Mouse (Mus musculus) adrenal gland, postnatal 4 days (tissue): ENCODE data around the gene Glce. TPM values are rescaled to one million over a fixed set of nuclear protein-coding genes. Genes with fewer than 3 reads are reported as not detected.

Experiments
- DNase-seq, 2 experiments: peaks; one replicate each; pipeline ENCODE4 v3.0.0; 2021 to 2022; ENCODE audit warnings: low spot score in 2 of 2, mixed read lengths in 2 of 2
- microRNA-seq: library from miRNA; unstranded; fragments of <30 nt; microRNA quantifications from one replicate; pipeline ENCODE4 v1.2.0, GENCODE M21; 2021
- total RNA-seq, 2 experiments: library from RNA; stranded (reverse); gene quantifications; 2 replicates each; pipeline ENCODE4 v1.2.3; 2021

Glce gene
- total RNA-seq, 2 experiments from 2014 or later = 29.2 to 29.4 TPM

GRCm38 (mm10) chr9:62032206-62032605 lies 90.2 kb downstream of the Glce start:
- DNase-seq = no peak

GRCm38 (mm10) chr9:62028072-62028471 lies 94.4 kb downstream of the Glce start:
- no peak for DNase-seq

GRCm38 (mm10) chr9:62026600-62026999 lies 95.9 kb downstream of the Glce start, which contains the start of gene Paqr5:
Gene Paqr5, minus strand, starts transcription at chr9:62026856.
- DNase-seq = peak in 1 of 2 experiments; percentile 11

- DNase-seq = no peak
Measured at GRCm38 (mm10) chr9:62025056-62025455, 97.4 kb downstream of the Glce start.

GRCm38 (mm10) chr9:62023879-62024278 lies 98.6 kb downstream of the Glce start:
- no peak for DNase-seq

GRCm38 (mm10) chr9:62022961-62023680 lies 99.3 kb downstream of the Glce start:
- no peak for DNase-seq

GRCm38 (mm10) chr9:62021583-62022120 lies 100.8 kb downstream of the Glce start:
- no peak for DNase-seq

- DNase-seq = no peak
Measured at GRCm38 (mm10) chr9:62020259-62020658, 102.2 kb downstream of the Glce start.

- no peak for DNase-seq
Measured at GRCm38 (mm10) chr9:62018229-62019093, 104.0 kb downstream of the Glce start.

GRCm38 (mm10) chr9:62017329-62017728 lies 105.1 kb downstream of the Glce start:
- DNase-seq = no peak

- DNase-seq = no peak
Measured at GRCm38 (mm10) chr9:62015504-62015903, 107.0 kb downstream of the Glce start.

GRCm38 (mm10) chr9:62013316-62014097 lies 108.9 kb downstream of the Glce start:
- DNase-seq = no peak

GRCm38 (mm10) chr9:62008360-62008759 lies 114.1 kb downstream of the Glce start:
- DNase-seq = no peak

Small RNA genes within 50 kb of the gene (microRNA-seq; reads per million reads assigned to microRNA genes)
- gene Mir5133 = 7.9 reads per million, percentile 21 among the genes with 10 or more reads in this experiment

Other genes starting within 250 kb of the Glce start
- gene Rplp1, start 208.1 kb downstream of the Glce start, total RNA-seq = 1,000 to 10,000 TPM; 2,291 to 2,466 TPM
- gene Kif23, start 175.9 kb downstream of the Glce start, total RNA-seq = 10 to 100 TPM; 45.0 to 52.8 TPM
- 1 to 10 TPM; 1.9 to 9.9 TPM for gene Paqr5, start 95.8 kb downstream of the Glce start, total RNA-seq
- not detected for gene Spesp1, start 159.6 kb upstream of the Glce start, total RNA-seq
- 100 to 1,000 TPM; 437 to 471 TPM for gene Anp32a, start 218.6 kb upstream of the Glce start, total RNA-seq